8 mouse cellular contexts compared by ENCODE assay signal in genomic region chr2:154677651-154678139, GRCm38 (mm10). TPM values are rescaled to one million over a fixed set of nuclear protein-coding genes. Genes with fewer than 3 reads are reported as not detected.
A peak's percentile ranks its signal among the peaks of the same experiment; 100 is the strongest.
DNase-seq lines count a peak whose midpoint lies in the region; ATAC-seq lines count a peak whose summit lies in the region.

No protein-coding gene starts in this region.

- WGBS in hindbrain, embryonic 16.5 days, result 4% methylated on average over 10 of the region's 10 CpGs
- whole genome bisulfite sequencing in limb, embryonic 10.5 days, result 83% methylated on average over 10 of the region's 10 CpGs
- 12% methylated on average over 10 of the region's 10 CpGs for WGBS in midbrain, embryonic 12.5 days
- WGBS in stomach, embryonic 16.5 days, result 10% methylated on average over 10 of the region's 10 CpGs

- peaks cover 34% of the 10 kb centered on the region for H3K4me1 ChIP-seq in hindbrain, embryonic 16.5 days (ENCODE audit: control insufficient read depth, insufficient read depth, low read depth, low read length)
- H3K4me1 ChIP-seq in limb, embryonic 10.5 days, result peaks cover 27% of the 10 kb centered on the region
- peaks cover 37% of the 10 kb centered on the region for H3K4me1 ChIP-seq in midbrain, embryonic 12.5 days
- H3K4me1 ChIP-seq in stomach, embryonic 16.5 days (ENCODE audit: control insufficient read depth, insufficient read depth, low read length), result peaks cover 23% of the 10 kb centered on the region

- peak overlapping the region; percentile 2; the same call in 1 of the 2 replicates for H3K9ac ChIP-seq in hindbrain, embryonic 16.5 days (ENCODE audit: low read depth, low read length)
- peak overlapping the region; percentile 21; the same call in 1 of the 2 replicates for H3K9ac ChIP-seq in midbrain, embryonic 12.5 days (replicated peaks)
- H3K9ac ChIP-seq in stomach, embryonic 16.5 days (ENCODE audit: low read length), result peak overlapping the region; percentile 41

- ATAC-seq in hindbrain, embryonic 16.5 days, result peak; percentile 85
- ATAC-seq in midbrain, embryonic 12.5 days (ENCODE audit: low FRiP score, low read depth), result peak; percentile 42
- peak; percentile 86 for ATAC-seq in stomach, embryonic 16.5 days (ENCODE audit: insufficient read depth, low FRiP score)
- ATAC-seq in inflammation-experienced regulatory T-cells, adult 6 months, result no peak

- H3K4me3 ChIP-seq in hindbrain, embryonic 16.5 days (ENCODE audit: low read length), result peak overlapping the region; percentile 4; the same call in 1 of the 2 replicates
- no peak overlapping the region for H3K4me3 ChIP-seq in limb, embryonic 10.5 days
- peak overlapping the region; percentile 19; the same call in 1 of the 2 replicates for H3K4me3 ChIP-seq in midbrain, embryonic 12.5 days
- H3K4me3 ChIP-seq in stomach, embryonic 16.5 days (replicated peaks; ENCODE audit: low read length), result no peak overlapping the region; the same call in 1 of the 2 replicates

- no peaks in the 10 kb centered on the region for H3K9me3 ChIP-seq in hindbrain, embryonic 16.5 days (ENCODE audit: control insufficient read depth, low read length)
- no peaks in the 10 kb centered on the region for H3K9me3 ChIP-seq in limb, embryonic 10.5 days (replicated peaks)
- no peaks in the 10 kb centered on the region for H3K9me3 ChIP-seq in midbrain, embryonic 12.5 days
- H3K9me3 ChIP-seq in stomach, embryonic 16.5 days (replicated peaks; ENCODE audit: control insufficient read depth, low read length), result no peaks in the 10 kb centered on the region

- DNase-seq in NIH3T3 (ENCODE audit: low read depth), result peak; percentile 32
- peak; percentile 89 to 90 for DNase-seq in cerebellum, postnatal 14 days
- DNase-seq in frontal cortex, postnatal 36 days (ENCODE audit: low spot score in 2 of 2), result peak; percentile 33 to 43
- no peak for DNase-seq in limb, embryonic 10.5 days (ENCODE audit: low spot score)

- peak overlapping the region; percentile 53 for H3K4me2 ChIP-seq in hindbrain, embryonic 16.5 days (ENCODE audit: low read length)
- peak overlapping the region; percentile 47 for H3K4me2 ChIP-seq in midbrain, embryonic 12.5 days (replicated peaks)
- H3K4me2 ChIP-seq in stomach, embryonic 16.5 days (ENCODE audit: low read depth, low read length), result peak overlapping the region; percentile 38

- H3K27ac ChIP-seq in hindbrain, embryonic 16.5 days (ENCODE audit: low read depth, low read length), result peak overlapping the region; percentile 81
- H3K27ac ChIP-seq in limb, embryonic 10.5 days, result 0 out of 2 replicates have a peak overlapping the region, but pooled peaks have one; percentile 10
- H3K27ac ChIP-seq in midbrain, embryonic 12.5 days (replicated peaks), result peak overlapping the region; percentile 87
- H3K27ac ChIP-seq in stomach, embryonic 16.5 days (ENCODE audit: low read length), result peak overlapping the region; percentile 95

- H3K36me3 ChIP-seq in hindbrain, embryonic 16.5 days (ENCODE audit: control insufficient read depth, insufficient read depth, low read length), result no peaks in the 10 kb centered on the region
- peaks cover 17% of the 10 kb centered on the region for H3K36me3 ChIP-seq in limb, embryonic 10.5 days
- 0 out of 2 replicates have a peak, but pooled peaks cover 2% of the 10 kb centered on the region for H3K36me3 ChIP-seq in midbrain, embryonic 12.5 days
- H3K36me3 ChIP-seq in stomach, embryonic 16.5 days (ENCODE audit: control insufficient read depth, insufficient read depth, low read length), result no peaks in the 10 kb centered on the region

- no peaks in the 10 kb centered on the region for H3K27me3 ChIP-seq in hindbrain, embryonic 16.5 days (replicated peaks; ENCODE audit: control insufficient read depth, insufficient read depth, low read length)
- no peaks in the 10 kb centered on the region for H3K27me3 ChIP-seq in limb, embryonic 10.5 days (ENCODE audit: low read depth, poor library complexity, severe bottlenecking)
- H3K27me3 ChIP-seq in midbrain, embryonic 12.5 days, result no peaks in the 10 kb centered on the region
- H3K27me3 ChIP-seq in stomach, embryonic 16.5 days (ENCODE audit: control insufficient read depth, insufficient read depth, low read length), result no peaks in the 10 kb centered on the region

RNA-seq across cellular contexts. Expression of gene Chmp4b, which starts 26.2 kb away (rescaled TPM):
- polyA plus RNA-seq in hindbrain, embryonic 16.5 days (2015; fragmentation: Nextera tagmentation; extraction: Ambion mirVana), result 23.0 and 32.2 TPM in 2 replicates
- 13.6 and 14.6 TPM in 2 replicates for polyA plus RNA-seq in limb, embryonic 10.5 days (2016; fragmentation: Nextera tagmentation; extraction: Ambion mirVana)
- 26.1 and 27.9 TPM in 2 replicates for polyA plus RNA-seq in midbrain, embryonic 12.5 days (2016; fragmentation: Nextera tagmentation; extraction: Ambion mirVana)
- polyA plus RNA-seq in stomach, embryonic 16.5 days (2015; fragmentation: Nextera tagmentation; extraction: Ambion mirVana), result 20.7 and 23.6 TPM in 2 replicates
- 1 to 10 TPM; 2.8 to 6.5 (median 5.4) TPM for polyA plus RNA-seq in inflammation-experienced regulatory T-cells, adult 6 months (2017; shearing (Covaris generic))

Comparison
In these comparisons a context has a peak if more than half of its experiments do, and no peak if none do; other contexts are left out.
1. H3K27ac ChIP-seq: peak in every context shown above with its lines; median percentile 95 in stomach, embryonic 16.5 days; 87 in midbrain, embryonic 12.5 days; 81 in hindbrain, embryonic 16.5 days; 10 in limb, embryonic 10.5 days.
2. H3K4me3 ChIP-seq: peak in hindbrain, embryonic 16.5 days (single experiment) and midbrain, embryonic 12.5 days (single experiment); none in limb, embryonic 10.5 days (single experiment) and stomach, embryonic 16.5 days (single experiment).
3. Peak in every context shown above with its lines, with median percentiles within 50 percentile points of each other: H3K4me2 ChIP-seq and H3K9ac ChIP-seq.